Mouse (Mus musculus): ENCODE measurements around the gene Lmna. TPM values are rescaled to one million over a fixed set of nuclear protein-coding genes. Genes with fewer than 3 reads are reported as not detected.
A peak's percentile ranks its signal among the peaks of the same experiment; 100 is the strongest.

Lmna gene
- polyA plus RNA-seq, 1 experiment = 51.4 TPM

GRCm38 (mm10) chr3:88503881-88504746, 5.6 kb downstream of the Lmna start:
- no peak overlapping the region for H3K27ac ChIP-seq (ENCODE audit: insufficient read depth, low read length)
- no peaks in the 10 kb centered on the region for H3K27me3 ChIP-seq (ENCODE audit: control insufficient read depth, insufficient read depth, low read length)
- H3K4me1 ChIP-seq (ENCODE audit: control insufficient read depth, insufficient read depth, low read length) = peaks cover 14% of the 10 kb centered on the region
- 64% methylated on average over 8 of the region's 8 CpGs for WGBS
- no peak for DNase-seq
- H3K4me3 ChIP-seq (replicated peaks; ENCODE audit: insufficient read depth, low read depth, low read length) = no peak overlapping the region
- TF ChIP-seq POLR2A (IDR thresholded peaks at IDR 0.05; ENCODE audit: borderline replicate concordance, insufficient read depth, low read length) (no peak), CTCF (IDR thresholded peaks at IDR 0.05; ENCODE audit: borderline replicate concordance, insufficient read depth, low read depth, low read length) (no peak)

DNA sequence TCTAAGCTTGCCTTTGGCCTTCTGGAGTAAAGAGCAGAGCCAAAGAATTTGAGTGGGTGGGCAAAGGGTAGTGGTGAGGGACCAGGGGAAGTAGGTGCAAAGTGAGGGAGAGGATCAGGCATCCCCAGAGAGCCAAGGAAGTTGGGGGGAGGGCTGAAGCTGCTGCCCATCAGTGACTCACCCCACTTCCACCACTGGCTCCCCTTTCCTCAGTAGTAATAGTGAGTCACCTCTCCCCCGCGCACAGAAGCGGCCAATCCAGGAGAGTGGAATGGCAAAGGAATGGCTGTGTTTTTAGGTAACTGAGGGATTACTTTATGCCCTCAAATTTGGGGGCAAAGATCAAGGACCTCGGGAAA, 6.3 kb downstream of the Lmna start:
- 18% methylated on average over 4 of the region's 4 CpGs for WGBS
- Histone ChIP-seq H3K4me1 (ENCODE audit: control insufficient read depth, insufficient read depth, low read length) (peaks cover 14% of the 10 kb centered on the region), H3K27me3 (ENCODE audit: control insufficient read depth, insufficient read depth, low read length) (no peaks in the 10 kb centered on the region), H3K4me3 (replicated peaks; ENCODE audit: insufficient read depth, low read depth, low read length) (peak overlapping the region; percentile 90), H3K27ac (ENCODE audit: insufficient read depth, low read length) (peak overlapping the region; percentile 35)
- no peak for DNase-seq
- no peak for TF ChIP-seq POLR2A (IDR thresholded peaks at IDR 0.05; ENCODE audit: borderline replicate concordance, insufficient read depth, low read length)
- no peak for TF ChIP-seq CTCF (IDR thresholded peaks at IDR 0.05; ENCODE audit: borderline replicate concordance, insufficient read depth, low read depth, low read length)

GRCm38 (mm10) chr3:88502641-88503504, 6.9 kb downstream of the Lmna start:
- peak; percentile 95 to 96 for DNase-seq
- peak overlapping the region; percentile 83 for H3K27ac ChIP-seq (ENCODE audit: insufficient read depth, low read length)
- no peaks in the 10 kb centered on the region for H3K27me3 ChIP-seq (ENCODE audit: control insufficient read depth, insufficient read depth, low read length)
- TF ChIP-seq CTCF (IDR thresholded peaks at IDR 0.05; ENCODE audit: borderline replicate concordance, insufficient read depth, low read depth, low read length) (no peak), POLR2A (IDR thresholded peaks at IDR 0.05; ENCODE audit: borderline replicate concordance, insufficient read depth, low read length) (peak; percentile 99)
- under 1% methylated on average over 55 of the region's 55 CpGs for WGBS
- H3K4me3 ChIP-seq (replicated peaks; ENCODE audit: insufficient read depth, low read depth, low read length) = peak overlapping the region; percentile 90
- H3K4me1 ChIP-seq (ENCODE audit: control insufficient read depth, insufficient read depth, low read length) = peaks cover 14% of the 10 kb centered on the region

GRCm38 (mm10) chr3:88502031-88502571, 7.7 kb downstream of the Lmna start:
- peak; percentile 46 to 56 for DNase-seq
- TF ChIP-seq POLR2A (IDR thresholded peaks at IDR 0.05; ENCODE audit: borderline replicate concordance, insufficient read depth, low read length) (no peak), CTCF (IDR thresholded peaks at IDR 0.05; ENCODE audit: borderline replicate concordance, insufficient read depth, low read depth, low read length) (no peak)
- WGBS = 12% methylated on average over 11 of the region's 11 CpGs
- no peaks in the 10 kb centered on the region for H3K27me3 ChIP-seq (ENCODE audit: control insufficient read depth, insufficient read depth, low read length)
- H3K4me3 ChIP-seq (replicated peaks; ENCODE audit: insufficient read depth, low read depth, low read length) = peak overlapping the region; percentile 90
- H3K27ac ChIP-seq (ENCODE audit: insufficient read depth, low read length) = no peak overlapping the region; the same call in 1 of the 2 replicates
- peaks cover 14% of the 10 kb centered on the region for H3K4me1 ChIP-seq (ENCODE audit: control insufficient read depth, insufficient read depth, low read length)

- Histone ChIP-seq H3K4me3 (replicated peaks; ENCODE audit: insufficient read depth, low read depth, low read length) (peak overlapping the region; percentile 90), H3K27ac (ENCODE audit: insufficient read depth, low read length) (no peak overlapping the region), H3K27me3 (ENCODE audit: control insufficient read depth, insufficient read depth, low read length) (no peaks in the 10 kb centered on the region), H3K4me1 (ENCODE audit: control insufficient read depth, insufficient read depth, low read length) (peaks cover 14% of the 10 kb centered on the region)
- WGBS = 56% methylated on average over 6 of the region's 6 CpGs
- no peak for TF ChIP-seq CTCF (IDR thresholded peaks at IDR 0.05; ENCODE audit: borderline replicate concordance, insufficient read depth, low read depth, low read length)
- no peak for TF ChIP-seq POLR2A (IDR thresholded peaks at IDR 0.05; ENCODE audit: borderline replicate concordance, insufficient read depth, low read length)
- no peak for DNase-seq
These were observed 8.3 kb downstream of the Lmna start for GRCm38 (mm10) chr3:88501366-88502030.

DNA sequence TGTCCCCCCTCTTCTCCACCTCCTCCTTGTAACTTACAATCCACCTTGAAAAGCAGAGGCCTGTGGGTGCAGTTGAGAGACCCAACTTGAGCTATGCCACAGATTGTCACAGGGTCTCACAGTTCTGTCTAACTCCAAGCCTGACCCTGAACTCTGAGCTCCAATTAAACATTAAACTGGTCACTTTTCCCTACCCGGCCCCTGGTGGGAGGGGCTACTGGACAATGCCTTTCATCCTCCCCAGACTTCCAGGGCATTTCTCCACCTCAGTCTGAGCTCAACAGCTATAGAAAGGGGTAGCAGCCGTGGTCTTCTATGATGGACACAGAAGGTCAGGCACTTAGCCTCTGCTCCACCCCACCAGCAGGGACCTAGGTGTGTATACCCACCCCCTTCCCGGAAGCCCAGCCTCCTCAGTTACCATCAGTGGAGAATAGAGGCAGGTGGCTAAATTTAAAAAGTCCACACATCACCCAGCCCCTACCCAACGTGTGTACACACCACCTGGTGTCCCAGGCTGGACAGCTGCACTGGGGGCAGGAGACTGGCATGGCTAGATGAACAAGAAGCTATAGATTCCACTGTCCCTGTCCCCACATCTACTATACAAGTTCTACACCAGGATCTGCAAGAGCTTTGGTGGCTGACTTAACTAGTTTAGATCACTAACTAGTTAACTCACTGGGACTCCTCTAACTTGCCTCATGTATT, 8.9 kb downstream of the Lmna start:
- no peak for DNase-seq
- Histone ChIP-seq H3K4me3 (replicated peaks; ENCODE audit: insufficient read depth, low read depth, low read length) (no peak overlapping the region), H3K4me1 (ENCODE audit: control insufficient read depth, insufficient read depth, low read length) (peaks cover 16% of the 10 kb centered on the region), H3K27me3 (ENCODE audit: control insufficient read depth, insufficient read depth, low read length) (no peaks in the 10 kb centered on the region), H3K27ac (ENCODE audit: insufficient read depth, low read length) (no peak overlapping the region)
- TF ChIP-seq POLR2A (IDR thresholded peaks at IDR 0.05; ENCODE audit: borderline replicate concordance, insufficient read depth, low read length) (no peak), CTCF (IDR thresholded peaks at IDR 0.05; ENCODE audit: borderline replicate concordance, insufficient read depth, low read depth, low read length) (no peak)
- 49% methylated on average over 4 of the region's 4 CpGs for WGBS

GRCm38 (mm10) chr3:88500087-88500486, 9.7 kb downstream of the Lmna start:
- Histone ChIP-seq H3K4me1 (ENCODE audit: control insufficient read depth, insufficient read depth, low read length) (peaks cover 22% of the 10 kb centered on the region), H3K27ac (ENCODE audit: insufficient read depth, low read length) (no peak overlapping the region), H3K4me3 (replicated peaks; ENCODE audit: insufficient read depth, low read depth, low read length) (no peak overlapping the region), H3K27me3 (ENCODE audit: control insufficient read depth, insufficient read depth, low read length) (no peaks in the 10 kb centered on the region)
- TF ChIP-seq CTCF (IDR thresholded peaks at IDR 0.05; ENCODE audit: borderline replicate concordance, insufficient read depth, low read depth, low read length) = no peak
- TF ChIP-seq POLR2A (IDR thresholded peaks at IDR 0.05; ENCODE audit: borderline replicate concordance, insufficient read depth, low read length) = no peak
- WGBS = 73% methylated on average over 7 of the region's 7 CpGs
- DNase-seq = no peak
